Mouse (Mus musculus) thymus, postnatal 36 days (tissue): ENCODE data around the gene Trat1.

Experiments
- DNase-seq, 2 experiments: peaks; one replicate each; pipeline ENCODE4 v3.0.0; 2022; ENCODE audit warnings: mixed read lengths in 2 of 2

The Trat1 gene

GRCm38 (mm10) chr16:48716343-48716742, 55.5 kb downstream of the Trat1 start:
- no peak for DNase-seq

- no peak for DNase-seq
Observed at GRCm38 (mm10) chr16:48701896-48702295, 69.9 kb downstream of the Trat1 start.
